Mouse (Mus musculus) adrenal gland, postnatal 14 days (tissue): ENCODE data around the gene Slc2a9. TPM values are rescaled to one million over a fixed set of nuclear protein-coding genes. Genes with fewer than 3 reads are reported as not detected.
A peak's percentile ranks its signal among the peaks of the same experiment; 100 is the strongest.

Experiments
- DNase-seq: peaks from one replicate; pipeline ENCODE4 v3.0.0; 2021; ENCODE audit warnings: mixed read lengths
- total RNA-seq: library from RNA; stranded (reverse); gene quantifications from 2 replicates; pipeline ENCODE4 v1.2.3, GENCODE M21; 2021

The Slc2a9 gene
- total RNA-seq, 1 experiment from 2014 or later, result 5.9 TPM

DNA sequence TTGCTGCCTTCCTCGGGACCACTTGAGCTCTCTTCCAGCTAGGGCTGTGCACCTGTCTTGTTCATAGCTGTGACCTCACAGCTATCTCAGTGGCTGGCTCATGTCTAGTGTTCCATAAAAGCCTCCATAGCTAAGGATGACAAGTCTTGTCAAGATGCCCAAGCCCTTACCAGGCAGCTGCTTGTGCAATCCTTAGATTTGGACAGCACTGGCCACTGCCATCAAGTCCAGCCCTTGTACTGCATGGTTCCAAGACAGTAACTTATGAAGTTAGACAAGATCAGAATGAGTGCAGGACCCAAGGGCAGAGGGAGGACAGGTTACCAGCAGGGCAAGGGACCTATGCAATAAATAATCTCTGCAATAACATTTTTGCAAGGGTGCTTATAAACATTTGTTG is 1.2 kb upstream of the Slc2a9 start:
- DNase-seq, result peak; percentile 21

DNA sequence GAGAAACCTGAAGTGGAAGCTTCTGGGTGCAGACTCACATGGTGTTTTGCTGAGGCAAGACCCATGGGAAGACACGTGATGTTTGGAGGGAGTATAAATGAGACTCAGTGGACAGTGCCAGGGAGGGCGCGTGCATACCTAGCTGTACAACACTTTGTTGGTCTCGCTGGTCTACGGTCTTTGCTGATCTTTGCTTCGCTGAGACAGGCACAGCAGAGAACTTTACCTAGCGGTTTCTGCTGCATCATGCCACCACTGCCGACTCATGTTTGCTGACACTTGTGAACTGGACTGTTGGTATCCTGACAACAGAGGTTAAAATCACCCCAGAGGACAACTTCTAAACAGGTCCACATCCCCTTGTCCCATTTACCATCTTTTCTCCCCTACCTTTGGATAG is 2.9 kb downstream of the Slc2a9 start:
- DNase-seq, result no peak

DNA sequence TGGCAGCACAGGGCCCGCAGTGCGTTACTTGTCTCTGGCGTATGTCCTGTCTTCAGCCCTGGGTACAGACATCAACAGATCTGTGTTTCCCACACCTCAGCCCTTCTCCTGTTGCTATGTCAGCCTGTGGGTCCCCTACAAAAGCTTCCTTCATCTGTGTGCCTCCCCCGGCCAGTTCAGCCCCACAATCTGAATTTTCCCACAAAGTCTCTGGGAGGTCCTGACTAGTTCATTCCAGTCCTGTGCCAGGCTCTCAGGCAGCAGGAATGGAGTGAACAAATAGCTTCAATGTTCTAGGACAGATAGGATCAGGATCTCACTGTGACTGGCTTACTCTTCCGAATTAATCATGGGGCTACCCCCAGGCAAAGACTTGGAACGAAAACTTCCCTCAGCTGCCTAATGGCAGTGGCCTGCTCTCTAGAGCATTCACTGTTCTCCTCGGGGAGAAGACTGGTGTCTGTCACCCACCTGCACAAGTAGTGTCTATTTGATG is 3.6 kb downstream of the Slc2a9 start:
- DNase-seq, result no peak

DNA sequence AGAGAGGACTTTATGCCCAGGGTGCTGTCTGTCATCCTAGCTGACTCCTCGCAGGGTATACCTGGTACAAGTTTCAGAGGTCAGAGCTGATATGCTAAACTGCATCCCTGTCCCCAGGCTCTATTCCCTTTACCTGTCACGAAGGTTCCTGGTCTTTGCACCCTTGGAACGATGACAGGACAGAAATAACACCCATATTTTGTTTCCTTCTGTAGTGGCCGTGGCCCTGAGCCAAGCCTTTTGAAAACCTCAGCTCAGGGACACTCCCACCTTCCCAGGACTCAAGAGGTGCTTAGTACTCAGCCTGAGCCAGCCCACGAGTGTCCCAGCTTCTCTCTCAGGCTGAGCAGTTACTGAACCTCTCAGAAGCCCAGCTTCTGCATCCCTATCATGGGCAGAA is 4.5 kb downstream of the Slc2a9 start:
- no peak for DNase-seq

DNA sequence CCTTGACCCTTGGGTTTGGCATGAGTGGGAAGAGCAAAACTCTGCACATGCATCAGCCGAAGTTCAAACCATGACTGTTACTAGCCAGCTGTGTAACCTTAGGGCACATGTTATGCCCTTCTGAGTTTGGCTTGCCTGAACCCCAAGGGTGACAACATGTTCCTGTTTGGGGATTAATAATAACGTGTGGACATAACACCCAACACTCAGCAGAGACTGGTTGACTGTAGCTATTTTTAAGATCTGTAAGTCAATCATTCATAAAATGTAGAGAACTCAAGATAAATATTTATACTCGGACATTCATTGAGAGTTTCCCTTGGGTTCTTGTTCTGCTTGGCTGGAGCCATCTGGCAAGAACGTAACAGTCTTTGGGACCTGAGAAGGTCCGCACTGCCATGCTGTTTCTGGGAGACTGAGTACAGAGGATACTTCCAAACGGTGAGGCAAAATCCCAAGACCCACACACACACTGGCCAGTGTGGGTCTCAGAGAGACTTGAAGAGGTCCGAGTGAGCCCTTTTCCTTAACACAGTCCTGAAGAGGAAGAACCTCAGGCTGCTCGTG is 6.4 kb downstream of the Slc2a9 start:
- DNase-seq, result no peak

DNA sequence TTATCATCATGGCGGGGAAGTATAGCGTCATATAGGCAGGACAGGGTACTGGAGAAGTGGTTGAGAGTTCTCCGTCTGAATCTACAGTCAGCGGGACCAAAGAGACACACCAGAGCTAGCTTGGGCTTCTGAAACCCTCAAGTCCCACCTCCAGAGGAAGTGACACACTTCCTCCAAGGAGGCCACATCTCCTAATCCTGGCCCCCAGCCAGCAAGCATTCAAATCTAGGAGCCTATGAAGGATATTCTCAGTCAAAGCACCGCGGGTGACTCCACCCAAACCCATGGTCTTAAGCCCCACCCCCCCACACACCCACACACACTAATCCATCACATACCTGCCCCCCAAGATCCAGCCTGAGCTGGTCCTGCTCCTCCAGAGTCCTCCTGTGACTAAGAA is 9.1 kb downstream of the Slc2a9 start:
- no peak for DNase-seq

DNA sequence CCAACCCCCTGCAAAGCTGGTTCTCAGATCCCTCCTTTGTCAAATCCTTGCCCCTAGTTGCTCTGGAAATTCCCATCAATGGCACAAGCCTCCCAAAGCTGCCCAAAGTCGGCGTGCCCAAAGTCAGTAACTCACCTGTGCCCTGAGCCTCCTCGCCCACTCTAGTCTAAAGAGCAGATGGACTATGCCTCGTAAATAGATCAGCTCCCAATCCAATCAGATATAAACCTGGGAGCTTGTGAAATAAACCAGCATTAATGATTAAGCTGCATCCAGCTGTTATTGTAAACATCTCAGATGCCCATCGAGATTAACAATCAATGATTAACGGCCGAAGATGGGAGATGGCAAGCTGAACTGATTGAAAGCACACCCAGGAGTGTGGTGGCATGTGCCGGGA is 11.2 kb downstream of the Slc2a9 start:
- no peak for DNase-seq

DNA sequence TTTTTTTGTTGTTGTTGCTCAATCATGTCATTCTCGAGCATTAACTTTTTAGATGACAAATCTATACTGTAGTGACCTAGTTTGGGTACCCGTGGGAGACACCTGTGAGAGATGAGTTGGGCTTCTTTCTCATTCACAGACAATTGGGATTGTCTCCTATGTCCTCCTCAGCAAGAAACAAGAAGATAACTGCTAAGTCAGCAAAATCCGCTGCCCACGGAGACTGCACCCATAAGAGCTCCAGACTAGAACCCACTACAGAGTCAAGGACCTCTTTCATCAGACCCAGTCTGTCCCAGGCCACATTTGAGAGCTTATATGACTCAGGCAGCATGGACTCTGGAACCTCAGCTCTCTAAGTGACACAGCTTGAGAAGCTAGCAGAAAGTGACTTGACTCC is 13.2 kb downstream of the Slc2a9 start:
- no peak for DNase-seq

DNA sequence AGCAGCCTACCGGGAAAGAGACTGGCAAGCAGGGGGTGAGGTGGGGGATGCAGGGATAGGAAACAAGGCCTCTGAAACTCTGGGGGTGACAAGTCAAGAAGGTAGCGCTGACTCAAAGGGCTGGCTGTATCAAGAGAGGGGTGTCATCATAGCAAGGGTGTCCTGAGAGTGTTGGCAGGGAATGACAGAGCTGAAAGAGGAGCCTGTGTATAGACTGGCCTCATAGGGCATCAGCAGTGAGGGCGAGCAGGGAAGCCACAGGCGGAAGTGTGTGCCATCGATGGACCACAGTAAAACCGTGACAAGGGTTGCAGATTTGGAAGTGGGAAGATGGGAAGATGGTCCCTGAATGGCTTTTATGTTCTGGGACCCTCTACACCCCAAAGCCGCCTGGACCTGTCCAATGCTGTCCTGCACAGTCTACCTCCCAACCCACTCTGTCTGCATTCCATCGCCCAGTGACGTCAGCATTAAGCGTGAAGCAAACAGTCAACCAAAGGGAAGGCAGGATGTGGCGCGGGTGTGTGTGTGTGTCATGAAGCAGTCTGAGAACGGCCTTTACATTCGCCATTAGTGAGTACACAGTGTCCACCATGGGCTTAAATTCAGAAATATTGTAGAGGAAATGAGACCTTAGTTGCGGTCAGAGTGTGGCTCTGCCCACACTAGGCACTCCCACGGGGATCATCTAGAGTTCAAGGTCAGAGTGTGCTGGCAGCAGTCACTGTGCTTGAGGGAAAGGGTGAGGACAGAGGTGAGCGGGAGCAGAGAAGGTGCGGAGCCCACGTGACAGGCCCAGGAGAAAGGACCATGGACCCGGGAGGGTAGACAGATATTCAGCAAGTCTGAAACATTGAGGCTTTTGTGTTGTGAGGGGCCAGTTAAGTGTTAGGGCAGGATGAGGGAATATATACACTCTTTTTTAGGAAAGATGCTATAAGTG is 14.0 kb downstream of the Slc2a9 start:
- DNase-seq, result peak; percentile 56

DNA sequence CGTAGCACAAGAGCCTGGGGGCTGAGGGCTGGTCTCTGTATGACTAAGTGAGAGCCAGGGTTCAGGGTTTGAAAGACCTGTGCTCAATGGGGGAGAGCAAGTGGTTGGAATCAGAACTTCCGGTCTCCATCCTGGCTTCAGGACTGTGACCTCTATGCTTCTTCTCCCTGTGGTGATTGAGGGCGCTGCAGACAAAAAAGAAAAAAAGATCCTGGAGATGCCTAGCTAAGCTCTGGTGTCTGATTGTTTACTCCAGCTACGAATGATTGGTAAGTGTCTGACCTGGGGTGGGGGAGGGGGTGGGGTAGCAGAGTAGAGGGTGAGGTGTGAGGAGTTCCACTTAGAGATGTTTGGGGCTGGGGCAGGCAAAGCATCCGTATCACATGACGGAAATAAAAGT is 14.9 kb downstream of the Slc2a9 start:
- DNase-seq, result no peak

DNA sequence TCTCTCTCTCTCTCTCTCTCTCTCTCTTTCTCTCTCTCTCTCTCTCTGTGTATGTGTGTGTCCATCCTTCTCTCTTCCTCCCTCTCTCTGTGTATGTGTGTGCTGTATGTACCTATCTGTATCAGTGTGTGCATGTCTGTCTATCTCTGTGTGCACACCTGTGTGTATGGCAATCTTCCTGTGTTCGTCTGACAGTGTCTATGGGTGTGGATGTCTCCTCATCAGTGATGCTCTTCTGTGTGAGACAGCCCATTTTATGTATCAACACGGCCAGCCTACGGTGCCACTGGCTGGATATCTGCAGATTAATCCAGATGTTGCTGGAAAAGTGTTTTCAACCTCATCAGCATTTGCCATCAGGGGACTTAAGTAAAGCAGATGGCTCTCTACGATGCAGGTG is 15.7 kb downstream of the Slc2a9 start:
- DNase-seq, result no peak

DNA sequence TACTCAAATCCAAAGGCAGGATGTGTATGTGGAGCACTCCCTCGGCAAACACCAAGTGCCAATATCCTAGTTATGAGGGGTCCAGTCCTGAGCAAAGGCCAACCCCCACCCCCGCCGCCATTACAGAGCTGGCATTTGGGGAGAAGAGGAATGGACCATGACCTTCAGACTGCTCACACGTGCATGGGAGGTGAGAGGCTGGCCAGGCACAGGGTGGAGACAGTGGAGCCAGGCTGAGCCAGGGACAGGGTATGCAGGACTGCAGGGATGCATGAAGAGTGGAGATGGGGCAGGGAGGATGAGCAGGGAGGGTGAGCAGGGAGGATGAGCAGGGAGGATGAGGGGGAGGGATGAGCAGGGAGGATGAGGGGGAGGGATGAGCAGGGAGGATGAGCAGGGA is 17.0 kb downstream of the Slc2a9 start:
- no peak for DNase-seq

DNA sequence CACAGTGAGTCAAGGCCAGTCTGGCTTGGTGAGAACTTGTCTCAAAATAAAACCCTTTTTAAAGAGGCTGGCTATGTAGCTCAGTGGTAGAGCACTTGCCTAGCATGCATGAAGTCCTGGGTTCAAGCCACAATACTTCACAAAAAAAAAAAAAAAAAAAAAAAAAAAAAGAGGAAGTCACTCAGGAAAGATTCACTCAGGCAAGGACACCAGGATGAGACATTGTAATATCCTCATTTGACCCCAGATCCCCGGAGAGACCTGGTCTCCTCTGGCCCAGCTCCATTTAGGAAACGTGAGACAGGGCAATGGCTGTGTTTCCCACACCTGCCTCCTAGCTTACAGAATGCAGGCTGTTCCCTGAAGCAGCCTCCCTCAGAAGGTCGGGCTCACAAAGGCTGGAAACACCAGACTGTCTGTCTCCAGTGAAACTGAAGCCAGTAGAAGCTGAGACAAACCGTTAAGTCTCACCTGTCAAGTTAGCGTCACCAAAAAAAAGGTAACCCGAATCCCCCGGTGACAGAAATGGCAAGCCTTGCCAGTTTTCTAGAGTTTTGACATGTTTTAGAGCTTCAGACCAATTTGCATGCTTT is 19.3 kb downstream of the Slc2a9 start:
- DNase-seq, result no peak

DNA sequence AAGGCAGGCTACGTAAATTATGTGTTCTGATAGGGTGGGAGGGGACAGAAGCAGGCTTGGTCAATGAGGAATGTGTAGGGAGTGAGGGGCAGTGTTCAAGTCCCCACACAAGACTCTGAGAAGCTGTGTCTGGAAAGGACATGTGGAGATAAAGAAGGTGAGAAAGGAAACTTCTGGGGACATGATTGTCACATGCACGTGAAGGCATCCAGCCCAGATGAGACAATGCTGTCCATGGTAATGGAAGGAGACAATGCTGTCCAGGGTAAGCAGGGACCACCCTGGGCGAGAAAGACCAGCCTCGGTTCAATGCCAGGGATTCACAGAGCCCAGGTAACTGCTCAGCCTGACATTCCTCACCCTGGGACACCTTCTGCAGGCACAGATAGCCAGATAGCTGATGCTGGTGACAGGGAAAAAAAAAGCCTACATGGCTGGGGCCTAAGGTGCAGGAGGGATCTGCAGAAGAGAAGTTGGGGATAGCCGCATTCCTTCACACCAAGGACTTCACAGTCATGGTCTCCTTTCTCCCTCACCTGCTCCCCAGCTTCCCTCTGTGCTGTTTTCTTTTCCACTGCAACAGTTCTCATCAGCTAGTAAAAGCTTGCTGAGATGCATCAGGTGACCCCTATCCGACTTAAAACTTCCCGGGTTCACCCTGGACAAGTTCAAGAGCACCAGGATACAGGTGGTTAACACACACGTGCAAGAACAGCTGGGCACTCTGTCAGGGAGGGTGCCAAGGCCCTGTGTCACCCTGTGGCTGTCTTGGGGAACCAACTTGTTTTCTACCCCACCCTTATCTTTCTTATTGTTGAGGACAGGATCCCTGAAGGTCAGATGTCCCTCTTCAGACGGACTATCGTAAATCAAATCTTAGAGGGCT is 21.9 kb downstream of the Slc2a9 start:
- DNase-seq, result no peak

DNA sequence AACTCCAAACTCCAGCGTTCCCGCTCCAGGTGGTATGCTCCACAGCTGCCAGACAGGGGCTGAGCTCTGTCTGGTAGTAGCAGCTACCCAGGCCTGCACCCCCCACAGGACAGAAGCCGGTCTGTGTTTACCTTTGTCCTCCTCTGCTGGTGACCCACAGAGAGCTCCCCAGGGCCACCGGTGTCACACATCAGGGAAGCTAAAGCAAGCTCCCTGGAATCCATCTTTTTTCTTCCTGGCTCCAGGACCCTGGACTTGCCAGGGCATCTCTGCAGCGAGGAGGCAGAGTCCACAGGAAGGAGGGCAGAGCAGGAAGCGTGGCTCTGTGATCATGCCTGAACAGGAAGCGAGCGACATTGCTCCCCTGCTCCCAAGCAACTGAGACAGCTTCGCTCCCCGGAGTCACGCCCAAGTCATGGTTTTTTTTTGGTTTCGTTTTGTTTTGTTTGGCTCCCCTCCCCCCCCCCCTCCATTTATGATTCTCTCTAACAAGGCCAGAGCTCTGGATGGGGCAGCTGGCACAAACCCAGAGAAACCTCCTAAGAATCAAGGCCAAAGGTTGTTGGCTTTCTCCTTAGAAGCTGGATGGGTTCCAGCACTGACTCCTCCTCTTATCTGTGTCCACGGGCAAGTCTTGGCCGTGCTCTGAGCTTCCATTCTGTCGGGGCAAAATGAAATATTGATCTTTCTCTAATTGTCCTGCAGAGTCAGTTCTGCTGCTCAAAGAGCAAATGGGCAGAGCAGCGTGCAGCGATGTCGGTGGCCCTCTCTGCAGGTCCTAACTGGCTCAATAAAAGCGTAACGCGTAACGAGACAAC is 22.8 kb downstream of the Slc2a9 start:
- DNase-seq, result peak; percentile 89

DNA sequence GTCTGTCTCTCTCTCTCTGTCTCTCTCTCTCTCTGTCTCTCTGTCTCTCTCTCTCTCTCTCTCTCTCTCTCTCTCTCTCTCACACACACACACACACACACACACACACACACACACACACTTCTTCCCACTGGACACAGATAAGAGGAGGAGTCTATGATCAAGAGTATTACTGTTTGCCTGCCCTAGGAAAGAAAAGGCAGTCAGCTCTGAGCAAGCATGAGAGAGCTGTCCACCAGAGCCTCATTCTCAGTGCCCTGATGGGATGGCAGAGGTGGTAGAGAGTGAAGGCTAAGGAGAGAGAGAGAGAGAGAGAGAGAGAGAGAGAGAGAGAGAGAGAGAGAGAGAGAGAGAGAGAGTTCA is 23.4 kb downstream of the Slc2a9 start:
- DNase-seq, result peak; percentile 28

DNA sequence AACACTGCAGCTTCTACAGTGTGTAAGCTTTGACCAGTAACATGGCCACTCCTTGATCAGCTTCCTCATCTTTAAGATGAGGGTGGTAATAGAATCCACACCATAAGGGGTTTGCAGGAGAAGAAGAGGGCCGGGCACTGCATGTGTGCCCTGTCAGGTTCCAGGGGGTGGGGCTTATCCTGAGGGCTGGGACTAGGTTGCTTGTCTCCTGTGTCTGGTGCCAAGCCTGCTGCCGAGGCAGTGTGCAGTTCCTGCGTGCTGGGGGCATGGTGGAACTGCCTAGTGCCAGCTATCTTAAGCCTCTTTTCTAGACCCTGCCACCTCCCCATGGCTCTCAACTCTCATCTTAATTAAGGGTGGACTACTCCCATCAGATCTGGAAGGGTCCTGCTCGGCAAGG is 23.9 kb downstream of the Slc2a9 start:
- peak; percentile 65 for DNase-seq

DNA sequence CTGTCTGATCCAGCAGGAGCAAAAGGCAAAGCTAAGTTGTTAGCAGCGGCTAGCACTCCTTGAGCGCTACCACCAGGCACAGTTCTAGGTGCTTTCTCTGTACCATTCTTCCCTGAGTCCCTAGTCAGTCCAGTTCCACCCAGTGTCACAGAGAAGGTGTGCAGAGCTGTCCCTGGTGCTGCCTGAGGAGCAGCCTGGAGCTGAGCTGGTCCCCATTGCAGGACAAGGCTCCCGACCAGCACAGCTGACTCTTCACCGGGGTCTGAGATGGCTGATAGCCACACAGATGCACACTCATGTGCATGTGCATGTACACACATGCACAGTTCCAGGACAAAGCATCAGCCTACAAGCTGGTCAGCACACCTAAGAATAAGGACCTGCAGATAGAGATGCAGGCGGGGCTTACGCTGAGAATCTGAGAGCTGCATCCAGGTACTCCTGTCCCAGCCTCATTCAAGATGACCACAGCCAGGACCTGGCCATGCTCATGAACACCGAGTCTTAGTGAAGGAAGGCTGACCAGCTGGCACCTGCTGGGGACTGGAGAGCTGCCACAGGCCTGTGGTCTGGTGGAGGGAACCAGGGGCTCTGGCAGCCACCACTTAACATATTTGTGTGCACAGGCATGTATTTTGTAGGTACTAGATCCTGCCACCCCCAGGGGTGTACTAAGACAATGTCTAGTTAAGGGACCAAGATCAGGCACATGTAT is 25.1 kb downstream of the Slc2a9 start:
- no peak for DNase-seq

DNA sequence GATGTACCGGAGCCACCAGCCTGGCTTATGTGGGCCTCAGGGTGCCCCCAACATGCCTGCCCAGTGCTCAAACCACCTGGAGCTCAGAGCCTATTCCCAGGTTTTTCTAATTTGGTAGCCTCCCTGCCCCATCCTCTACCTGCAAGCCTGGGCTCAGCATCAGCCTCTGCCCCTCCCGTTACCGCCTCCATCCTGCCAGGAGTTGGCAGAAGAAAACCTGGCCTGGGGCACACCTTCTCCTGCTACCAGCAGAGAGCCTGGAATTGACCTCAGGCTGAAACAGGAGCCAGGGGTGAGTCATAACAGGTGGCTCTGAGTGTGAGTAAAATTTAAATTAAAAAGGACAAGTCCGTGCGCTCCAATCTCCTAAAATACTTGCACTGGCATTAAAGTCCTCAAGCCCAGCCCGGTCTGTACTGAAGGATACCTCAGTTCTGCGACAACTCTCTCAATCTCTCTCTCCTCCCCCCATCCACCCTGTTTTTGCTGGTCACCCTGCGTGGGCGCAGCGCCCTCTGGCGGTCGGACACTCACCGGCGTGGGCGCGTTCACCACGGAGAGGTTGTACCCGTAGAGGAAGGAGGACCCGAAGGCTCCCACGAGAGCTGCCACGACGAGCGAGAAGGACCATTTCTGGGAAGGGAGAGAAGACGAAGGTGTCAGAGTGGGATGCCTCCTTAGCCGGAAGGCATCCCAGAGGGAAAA is 25.9 kb downstream of the Slc2a9 start:
- DNase-seq, result peak; percentile 71

DNA sequence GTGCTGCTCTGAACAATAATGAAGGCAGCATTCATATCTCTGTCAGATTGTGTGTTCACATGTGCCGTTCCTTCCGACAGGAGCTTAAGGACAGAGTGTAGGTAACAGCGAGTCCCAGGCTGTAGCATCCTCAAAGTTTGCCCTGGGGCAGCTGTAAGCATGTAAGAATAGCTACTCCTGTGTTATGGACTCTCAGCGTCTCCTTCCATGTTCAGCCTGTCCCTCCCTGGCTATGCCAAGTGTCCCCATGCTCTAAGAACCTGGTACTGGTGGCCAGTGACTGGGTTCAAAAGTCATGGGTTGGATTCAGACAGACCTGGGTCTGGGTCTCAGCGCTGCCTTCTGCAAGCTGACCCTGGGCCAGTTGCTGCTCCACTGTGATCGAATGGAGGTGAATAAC is 32.1 kb downstream of the Slc2a9 start:
- no peak for DNase-seq
